Mouse (Mus musculus) spleen, embryonic (tissue): ENCODE measurements around the gene Vhl.

Source experiments
- CTCF ChIA-PET: fragments of 350-600 bp; sonication (Branson Sonifier 250); formaldehyde crosslinking; loops from one replicate; lab custom pipeline; 2022; lab: Charles Lee

Gene Vhl

DNA sequence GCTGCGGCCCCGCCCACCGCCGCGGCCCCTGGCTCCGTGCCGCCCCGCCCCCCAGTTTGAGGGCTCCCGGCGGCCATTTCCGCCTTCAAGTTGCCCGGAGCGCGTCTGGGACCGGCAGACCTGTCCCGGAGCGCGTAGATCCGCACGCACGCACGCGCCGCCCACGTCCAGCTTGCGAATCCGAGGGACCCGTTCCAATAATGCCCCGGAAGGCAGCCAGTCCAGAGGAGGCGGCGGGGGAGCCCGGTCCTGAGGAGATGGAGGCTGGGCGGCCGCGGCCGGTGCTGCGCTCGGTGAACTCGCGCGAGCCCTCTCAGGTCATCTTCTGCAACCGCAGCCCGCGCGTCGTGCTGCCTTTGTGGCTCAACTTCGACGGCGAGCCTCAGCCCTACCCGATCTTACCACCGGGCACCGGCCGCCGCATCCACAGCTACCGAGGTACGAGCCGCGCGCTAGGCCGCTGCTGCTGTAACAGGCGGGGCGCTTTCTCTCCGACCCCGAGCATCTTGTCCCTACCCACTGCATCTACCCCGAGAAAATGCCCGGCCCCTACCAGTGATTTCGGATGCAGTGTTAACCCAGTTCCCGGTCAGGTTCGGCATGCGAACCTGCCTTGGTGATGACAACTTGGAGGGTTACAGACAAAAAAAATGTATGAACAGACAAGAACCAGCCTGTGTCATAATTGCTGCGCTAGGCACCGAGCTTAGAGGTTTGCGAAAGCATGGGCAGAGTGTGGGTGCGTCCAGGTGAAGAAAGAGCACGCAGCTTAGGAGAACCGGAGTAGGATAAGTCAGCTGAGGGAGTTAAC is at the start of gene Vhl:
TSS of gene Vhl (plus strand) at position 19 of the 811 bp plus-strand sequence.
- CTCF ChIA-PET: interaction anchor here (0.6 to 0.7 kb wide), 2 partner anchors 82 to 1985 kb away, joined by 3 to 9 read pairs; no protein-coding TSS in a partner anchor

DNA sequence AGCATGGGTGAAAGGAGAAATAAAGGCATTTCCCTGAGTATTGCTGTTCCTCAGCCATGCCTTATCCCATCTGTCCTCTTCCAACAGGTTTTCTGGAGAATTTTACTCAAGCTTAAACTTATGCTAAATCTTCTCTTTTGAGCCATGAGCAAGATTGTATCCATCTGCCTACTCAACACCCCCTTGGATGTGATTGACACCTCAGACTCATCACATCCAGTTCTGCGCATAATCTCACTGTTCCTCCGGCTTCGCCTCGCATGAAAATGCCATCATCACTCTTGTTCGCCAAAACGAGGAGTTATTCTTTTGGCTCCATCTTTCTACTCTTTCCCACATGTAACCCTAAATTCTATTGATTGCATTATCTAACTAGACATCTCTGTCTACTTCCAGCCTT is 47.7 kb upstream of the Vhl start:
- CTCF ChIA-PET: interaction anchor here (0.6 kb wide), 1 partner anchor 45 kb away, joined by 3 read pairs; no protein-coding TSS in a partner anchor

- CTCF ChIA-PET: no interaction called here
These were observed 44.5 kb upstream of the Vhl start for GRCm38 (mm10) chr6:113579306-113579705.

DNA sequence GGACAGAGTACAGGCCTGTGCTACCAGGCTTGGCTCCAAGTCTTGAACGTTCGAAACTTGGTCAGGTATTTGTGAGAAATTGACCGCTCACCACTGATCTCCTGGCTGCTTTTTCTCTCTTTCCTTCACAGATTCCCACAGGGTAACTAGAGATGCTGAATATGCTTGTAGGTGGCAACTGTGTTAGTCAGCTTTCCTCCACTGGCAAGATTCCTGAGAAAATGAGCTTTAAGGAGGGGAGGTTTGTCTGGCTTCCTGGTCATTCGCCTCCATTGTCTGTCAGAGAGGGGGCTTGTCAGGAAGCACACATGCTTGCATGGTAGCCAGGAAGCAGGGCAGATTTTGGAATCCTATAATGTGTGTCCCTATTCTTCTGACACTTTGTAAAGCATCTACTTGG is 40.7 kb upstream of the Vhl start:
- CTCF ChIA-PET: no interaction called here

- CTCF ChIA-PET: no interaction called here
These were observed 38.7 kb upstream of the Vhl start for GRCm38 (mm10) chr6:113585065-113585464.

DNA sequence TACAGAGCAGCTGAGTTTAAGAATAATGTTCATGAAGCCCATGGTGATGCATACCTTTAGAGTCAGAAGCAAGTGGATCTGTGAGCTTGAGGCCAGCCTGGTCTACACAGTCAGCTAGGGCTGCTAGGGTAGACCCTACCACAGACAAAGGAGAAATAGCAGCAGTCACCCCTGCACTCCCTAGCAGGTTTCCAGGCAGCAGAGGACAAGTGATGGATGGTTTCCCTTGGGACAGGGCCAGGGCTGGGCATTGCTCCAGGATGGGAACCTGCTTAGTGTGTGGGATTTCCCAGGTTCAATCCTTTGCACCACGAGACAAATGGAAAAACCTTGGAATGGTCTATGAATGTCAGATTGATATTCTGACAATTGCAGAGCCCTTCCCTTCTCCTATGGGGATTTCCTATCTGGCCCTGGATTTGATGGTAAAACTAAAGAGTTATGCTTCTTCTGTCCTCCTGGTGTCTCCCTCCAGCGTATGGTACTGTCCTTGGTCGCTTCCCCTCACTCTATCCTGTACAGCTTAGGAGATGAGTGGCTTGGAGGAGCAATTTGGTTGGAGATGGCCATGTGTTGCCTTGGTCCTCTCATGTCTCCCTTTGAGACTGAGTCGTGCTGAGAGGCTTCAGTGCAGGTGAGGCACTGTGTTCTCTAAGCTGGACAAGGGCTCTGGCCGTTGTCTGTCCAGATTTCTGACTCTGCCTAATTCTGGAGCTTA is 37.1 kb upstream of the Vhl start:
- CTCF ChIA-PET: interaction anchor here (0.6 kb wide), 1 partner anchor 480 kb away, joined by 3 read pairs; no protein-coding TSS in a partner anchor

DNA sequence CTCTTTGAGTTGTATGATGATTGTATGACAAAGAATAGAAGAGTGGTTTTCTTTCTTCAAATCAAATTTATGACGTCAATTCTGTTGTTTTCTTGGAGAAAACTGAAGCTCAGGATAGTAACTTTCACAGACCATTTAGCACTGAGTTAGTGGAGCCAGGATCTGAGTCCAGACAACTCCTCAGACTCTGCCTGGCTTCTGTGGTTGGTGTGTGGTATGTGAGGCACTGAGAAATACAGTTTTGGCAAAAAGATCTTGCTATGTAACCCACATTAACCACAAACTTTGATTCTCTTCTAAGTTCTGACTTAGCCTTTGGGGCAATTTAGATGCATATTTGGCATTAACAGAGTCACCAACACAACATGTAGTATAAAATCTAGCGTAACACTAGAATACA is 31.1 kb upstream of the Vhl start:
- CTCF ChIA-PET: no interaction called here

DNA sequence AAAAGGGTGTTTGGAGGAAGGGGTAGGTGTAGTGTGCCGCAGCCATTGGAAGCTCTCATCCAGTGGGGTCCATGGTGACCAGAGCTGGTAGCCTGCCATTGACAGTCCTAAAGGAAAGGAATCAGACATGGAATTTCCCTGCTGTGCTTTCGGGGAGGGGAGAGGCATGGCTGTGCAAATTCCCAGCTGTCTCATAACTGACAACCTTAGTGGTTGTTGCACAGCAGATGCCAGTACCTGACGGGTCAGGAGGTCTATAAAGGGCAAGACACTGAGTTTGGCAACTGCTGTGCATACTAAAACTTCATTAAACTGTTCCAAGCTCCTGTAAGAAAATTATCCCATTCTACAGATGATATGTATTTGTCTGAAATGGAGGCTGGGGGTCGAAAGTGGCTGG is 25.8 kb upstream of the Vhl start:
- CTCF ChIA-PET: no interaction called here

- CTCF ChIA-PET: no interaction called here
These were observed 23.9 kb upstream of the Vhl start for GRCm38 (mm10) chr6:113599833-113600232.

DNA sequence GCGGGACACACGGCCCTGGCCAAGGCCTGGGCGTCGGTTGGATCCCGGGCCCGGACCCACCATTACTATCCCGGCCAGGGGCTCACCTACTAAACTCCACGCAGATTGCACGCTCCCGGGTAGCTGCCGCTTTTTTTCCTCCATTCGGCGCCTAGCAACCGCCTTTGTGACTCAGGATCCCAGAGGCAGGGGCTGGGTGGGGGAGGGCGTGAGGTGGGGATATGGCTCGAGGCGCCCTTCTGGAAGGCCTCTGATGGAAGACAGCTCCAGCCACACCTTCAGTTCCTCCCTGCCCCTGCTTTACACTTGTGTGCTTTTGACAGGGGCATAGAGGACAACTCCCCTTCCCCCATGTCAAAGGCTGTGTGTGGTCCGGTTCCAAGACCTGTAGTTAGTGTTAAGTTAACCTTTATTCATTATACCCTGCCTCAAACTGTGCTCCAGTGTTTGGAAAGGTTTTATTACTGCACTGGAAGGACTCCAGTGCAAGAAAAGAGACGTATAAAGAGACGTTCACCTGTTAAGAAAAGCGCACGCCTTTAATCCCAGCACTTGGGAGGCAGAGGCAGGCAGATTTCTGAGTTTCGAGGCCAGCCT is 23.1 kb upstream of the Vhl start, which contains the start of gene Fancd2os:
TSS of gene Fancd2os (minus strand) at position 173 of the 597 bp plus-strand sequence.
- CTCF ChIA-PET: no interaction called here

- CTCF ChIA-PET: no interaction called here
These were observed 20.9 kb upstream of the Vhl start for GRCm38 (mm10) chr6:113602821-113603220.

GRCm38 (mm10) chr6:113603993-113604392 is 19.8 kb upstream of the Vhl start:
- CTCF ChIA-PET: no interaction called here

DNA sequence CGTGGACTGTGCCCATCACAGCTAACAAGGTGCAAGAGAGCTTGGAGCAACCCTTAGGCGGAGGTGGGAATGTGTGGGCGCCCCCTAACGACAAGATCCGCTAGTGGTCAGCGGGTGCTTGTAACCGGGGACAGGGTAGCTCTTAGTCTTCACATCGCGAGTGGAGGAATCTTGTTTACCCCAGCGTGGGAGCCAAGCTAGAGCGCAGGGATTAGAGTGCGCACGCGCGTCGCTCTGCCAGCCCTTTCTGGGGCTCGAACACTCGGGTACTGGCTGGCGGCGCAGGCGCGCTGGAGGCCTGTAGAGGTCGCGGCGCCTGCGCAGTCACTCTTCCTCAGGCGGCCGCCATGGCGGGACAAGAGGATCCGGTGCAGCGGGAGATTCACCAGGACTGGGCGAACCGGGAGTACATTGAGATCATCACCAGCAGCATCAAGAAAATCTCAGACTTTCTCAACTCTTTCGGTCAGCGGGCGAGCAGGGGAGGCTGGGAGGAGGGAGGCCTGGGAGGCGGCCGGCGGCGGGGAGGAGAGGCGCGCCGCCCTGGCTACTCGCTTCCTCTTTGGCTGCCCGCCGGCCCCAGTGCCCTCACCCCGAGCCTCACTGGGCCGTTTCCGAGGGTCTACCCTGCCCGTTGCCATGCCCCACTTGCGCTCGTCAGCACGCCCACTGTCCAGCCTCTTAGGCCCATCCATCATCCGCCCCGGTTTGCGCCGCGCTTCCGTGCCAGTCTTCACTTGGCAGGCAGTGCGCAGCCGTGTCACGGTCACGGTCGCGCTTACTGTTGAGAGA is 19.1 kb upstream of the Vhl start, which contains the start of gene Brk1:
TSS of gene Brk1 (plus strand) at position 341 of the 792 bp plus-strand sequence.
- CTCF ChIA-PET: no interaction called here

DNA sequence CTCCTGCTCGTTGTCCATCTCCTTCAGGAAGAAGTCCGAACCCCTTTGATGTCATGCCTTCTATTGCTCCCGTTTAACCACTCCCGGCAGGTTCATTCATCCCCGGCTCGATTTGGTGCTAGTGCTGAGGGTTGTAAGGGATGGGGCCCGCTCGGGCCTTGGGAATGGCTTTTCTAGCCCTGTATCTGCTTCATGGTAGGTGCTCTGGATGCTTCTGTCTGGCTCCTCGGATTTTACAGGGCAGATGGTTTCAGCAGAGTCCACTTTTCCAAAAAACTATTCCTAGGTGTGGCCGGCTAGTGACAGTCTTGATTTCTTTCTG is 18.6 kb upstream of the Vhl start:
- CTCF ChIA-PET: no interaction called here

GRCm38 (mm10) chr6:113608871-113609270 is 14.9 kb upstream of the Vhl start:
- CTCF ChIA-PET: no interaction called here

DNA sequence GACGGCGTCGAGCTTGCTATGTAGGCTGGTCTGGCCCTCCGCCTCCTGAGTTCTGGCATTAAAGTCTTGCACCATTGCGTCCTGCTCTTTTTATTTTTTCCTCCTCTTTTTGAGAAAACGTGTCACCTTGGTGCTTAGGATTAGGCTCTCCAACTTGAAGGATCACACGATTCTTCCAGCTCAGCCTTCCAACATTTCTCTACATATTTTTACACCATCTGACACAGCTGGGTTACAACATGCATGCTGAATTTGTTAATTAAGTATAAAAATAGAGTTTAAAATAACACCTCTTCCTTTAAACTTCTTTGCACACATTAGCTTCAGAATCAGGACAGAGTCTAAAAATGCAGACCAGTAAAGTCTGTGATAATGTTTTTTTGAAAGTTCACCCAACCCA is 14.5 kb upstream of the Vhl start:
- CTCF ChIA-PET: no interaction called here

DNA sequence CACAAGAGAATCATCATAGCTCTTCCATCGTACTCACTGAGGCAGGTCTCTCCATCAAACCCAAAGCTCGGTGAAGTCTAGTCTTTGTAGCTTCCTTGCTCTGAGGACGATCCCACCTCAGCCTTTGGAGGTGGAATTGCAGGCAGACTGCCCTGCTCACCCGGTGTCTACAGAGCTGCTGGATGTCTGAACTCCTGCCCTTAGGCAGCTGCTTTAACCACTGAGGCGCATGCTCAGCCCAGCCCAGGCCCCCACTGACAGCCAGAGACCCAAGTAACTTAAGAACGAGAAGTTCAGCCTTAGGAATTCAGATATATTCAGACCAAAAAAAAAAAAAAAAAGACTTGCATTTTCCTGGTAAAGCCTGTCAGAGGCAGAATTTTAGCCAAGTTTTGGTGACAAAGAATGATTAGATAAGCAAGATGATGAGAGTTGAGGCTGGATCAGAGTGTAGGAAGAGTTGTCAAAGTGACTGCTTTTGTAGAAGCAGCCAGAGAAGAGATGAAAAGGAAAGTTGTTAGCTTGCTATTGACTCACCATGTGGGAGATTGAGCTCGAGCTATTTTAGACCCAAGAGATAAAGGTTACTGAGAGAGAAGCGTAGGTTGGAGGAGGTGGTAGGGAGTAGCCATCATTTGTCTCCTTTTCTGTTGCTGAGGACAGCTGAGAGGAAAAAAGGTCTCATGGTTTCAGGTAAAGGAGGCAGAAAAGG is 11.3 kb upstream of the Vhl start:
- CTCF ChIA-PET: no interaction called here

GRCm38 (mm10) chr6:113614152-113614551 is 9.6 kb upstream of the Vhl start:
- CTCF ChIA-PET: interaction anchor here (0.6 kb wide), 1 partner anchor 95 kb away, joined by 3 read pairs; no protein-coding TSS in a partner anchor

DNA sequence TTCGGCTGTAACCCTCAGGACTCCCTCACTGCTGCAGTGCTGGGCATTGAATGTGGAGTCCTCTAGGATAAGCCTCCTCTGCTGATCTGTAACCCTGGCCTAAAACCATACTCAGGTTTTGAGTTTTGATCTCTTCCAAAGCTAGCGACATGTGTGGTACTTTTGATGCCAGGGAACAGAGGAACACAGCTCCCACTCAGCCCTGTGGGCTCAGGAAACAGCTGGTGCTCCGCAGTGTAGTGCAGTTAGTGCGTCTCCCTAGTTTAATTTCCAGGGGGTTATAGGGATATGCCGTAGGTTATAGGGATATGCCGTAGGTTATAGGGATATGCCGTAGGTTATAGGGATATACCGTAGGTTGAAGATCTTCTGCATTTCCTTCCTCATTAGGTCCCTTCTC is 8.8 kb upstream of the Vhl start:
- CTCF ChIA-PET: no interaction called here

GRCm38 (mm10) chr6:113615489-113615888 is 8.3 kb upstream of the Vhl start:
- CTCF ChIA-PET: interaction anchor here (0.6 kb wide), 1 partner anchor 68 kb away, joined by 8 read pairs; no protein-coding TSS in a partner anchor

GRCm38 (mm10) chr6:113623386-113623785 is 373 bp upstream of the Vhl start:
- CTCF ChIA-PET: interaction anchor here (0.7 kb wide), 2 partner anchors 114 to 318 kb away, joined by 3 to 9 read pairs; no protein-coding TSS in a partner anchor
